Mouse (Mus musculus) ES-Bruce4 (cell line): ENCODE data around the gene Hmgxb4. TPM values are rescaled to one million over a fixed set of nuclear protein-coding genes. Genes with fewer than 3 reads are reported as not detected.

Experiments
- H3K27ac ChIP-seq: 2 replicates; pipeline ENCODE4 v1.5.1; 2012; ENCODE audit warnings: low read length, inconsistent platforms; ENCODE audit not compliant: insufficient read depth
- H3K27me3 ChIP-seq: 2 replicates; pipeline ENCODE4 v1.6.1; 2012; ENCODE audit warnings: mild to moderate bottlenecking, low read length, inconsistent platforms; ENCODE audit not compliant: control insufficient read depth, poor library complexity, insufficient read depth, severe bottlenecking
- H3K36me3 ChIP-seq: 2 replicates; pipeline ENCODE4 v1.6.1; 2012; ENCODE audit warnings: inconsistent platforms, mild to moderate bottlenecking, low read length, moderate library complexity; ENCODE audit not compliant: control insufficient read depth, poor library complexity, insufficient read depth, severe bottlenecking
- H3K4me1 ChIP-seq: one replicate; pipeline ENCODE4 v1.8.1; 2011; ENCODE audit warnings: low read length; ENCODE audit not compliant: control insufficient read depth, insufficient read depth
- H3K4me3 ChIP-seq: 2 replicates; pipeline ENCODE4 v1.5.1; 2011; ENCODE audit warnings: low read depth, mild to moderate bottlenecking, low read length
- H3K9ac ChIP-seq: 2 replicates; pipeline ENCODE4 v1.6.1; 2012; ENCODE audit warnings: low read depth, mild to moderate bottlenecking, inconsistent platforms; ENCODE audit not compliant: poor library complexity, severe bottlenecking
- H3K9me3 ChIP-seq: replicated peaks from 2 replicates; pipeline ENCODE4 v1.6.1; 2012; ENCODE audit warnings: mild to moderate bottlenecking, low read length, inconsistent platforms; ENCODE audit not compliant: control insufficient read depth, poor library complexity, insufficient read depth, severe bottlenecking
- CTCF ChIP-seq: IDR thresholded peaks from one replicate; pipeline ENCODE4 v1.8.1; 2011; ENCODE audit warnings: low read depth, low read length
- EP300 ChIP-seq: IDR thresholded peaks from 2 replicates; pipeline ENCODE4 v1.6.1; 2011; ENCODE audit warnings: low read depth, low read length; ENCODE audit not compliant: insufficient read depth
- POLR2A ChIP-seq: IDR thresholded peaks from one replicate; pipeline ENCODE4 v1.8.1; 2011; ENCODE audit warnings: low read length; ENCODE audit not compliant: insufficient read depth
- polyA plus RNA-seq: library from polyadenylated mRNA; stranded (reverse); fragments of >200 nt; gene quantifications from 2 replicates; pipeline ENCODE4 v1.2.4, GENCODE M21; 2011; ENCODE audit warnings: low read depth; ENCODE audit not compliant: missing spikeins, insufficient read depth, insufficient read length

The Hmgxb4 gene
- polyA plus RNA-seq, 1 experiment, result 112 TPM

DNA sequence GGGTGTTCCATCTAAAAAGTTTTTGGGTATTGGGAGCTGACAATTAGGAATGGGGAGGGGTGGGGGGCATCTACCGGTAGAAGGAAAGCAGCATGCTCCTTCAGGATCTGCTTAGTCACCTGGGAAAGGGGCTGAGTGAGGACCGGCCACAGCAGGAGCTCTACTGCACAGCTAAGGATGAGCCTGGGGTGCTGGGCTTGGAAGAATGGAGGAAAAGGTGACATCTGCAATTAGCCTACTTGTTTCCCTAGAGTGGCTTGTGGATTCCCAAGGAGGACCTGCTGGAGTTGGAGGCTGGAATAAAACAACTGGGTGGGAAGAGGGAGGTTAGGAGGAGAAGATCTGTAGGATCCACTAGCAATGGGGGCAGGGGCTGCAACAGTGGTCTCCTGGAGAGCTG lies 20.4 kb downstream of the Hmgxb4 start:
- Histone ChIP-seq H3K4me3 (peak overlapping the region; percentile 27), H3K27ac (peak overlapping the region; percentile 90), H3K9ac (peak overlapping the region; percentile 25), H3K4me1 (peaks cover 4% of the 10 kb centered on the region), H3K27me3 (no peaks in the 10 kb centered on the region), H3K36me3 (peaks cover 24% of the 10 kb centered on the region), H3K9me3 (no peaks in the 10 kb centered on the region)
- TF ChIP-seq EP300 (peak; percentile 90), POLR2A (no peak)

DNA sequence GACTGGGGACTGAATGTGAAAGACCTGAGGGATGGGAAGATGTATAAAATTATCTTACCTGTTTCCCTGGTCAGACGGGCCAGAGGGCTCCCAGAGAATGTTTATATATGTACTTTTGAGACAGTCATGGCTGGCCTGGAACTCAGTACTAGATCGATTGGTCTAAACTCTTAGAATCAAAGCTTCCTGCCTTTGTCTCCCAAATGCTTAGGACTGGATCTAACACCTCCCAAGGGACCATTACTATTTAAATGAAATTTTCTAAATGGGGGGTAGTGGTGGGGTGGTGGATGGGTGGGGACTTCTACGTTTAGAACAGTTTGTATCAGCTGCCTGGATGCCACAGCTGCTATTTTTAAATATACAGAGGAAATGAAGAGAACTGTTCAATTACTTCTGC lies 20.8 kb downstream of the Hmgxb4 start:
- no peaks in the 10 kb centered on the region for H3K27me3 ChIP-seq
- no peaks in the 10 kb centered on the region; the same call in 1 of the 2 replicates for H3K9me3 ChIP-seq
- peaks cover 20% of the 10 kb centered on the region for H3K36me3 ChIP-seq
- peak overlapping the region; percentile 25 for H3K9ac ChIP-seq
- H3K27ac ChIP-seq, result peak overlapping the region; percentile 90
- no peak for TF ChIP-seq POLR2A
- TF ChIP-seq CTCF, result no peak
- TF ChIP-seq EP300, result no peak
- H3K4me1 ChIP-seq, result peaks cover 4% of the 10 kb centered on the region
- peak overlapping the region; percentile 27 for H3K4me3 ChIP-seq

DNA sequence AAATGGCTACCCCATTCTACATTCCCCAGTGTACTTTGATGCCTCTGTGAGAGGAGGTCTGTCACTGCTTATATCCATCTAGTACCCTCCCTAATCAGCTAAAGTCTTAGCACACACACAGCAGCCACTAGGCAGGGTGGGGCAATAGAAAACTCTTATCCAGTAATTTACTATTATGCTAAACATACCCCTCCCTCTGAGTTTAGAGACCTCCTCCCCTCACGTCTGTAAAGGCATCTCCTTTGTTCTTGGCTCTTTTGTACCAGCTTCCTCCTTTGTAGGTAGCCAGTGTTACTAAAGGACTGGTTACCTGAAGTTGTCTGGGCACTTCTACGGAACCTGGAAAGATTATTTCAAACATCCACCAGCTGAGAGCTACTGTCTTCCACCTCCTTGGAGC lies 22.8 kb downstream of the Hmgxb4 start:
- Histone ChIP-seq H3K27ac (peak overlapping the region; percentile 95), H3K36me3 (peaks cover 25% of the 10 kb centered on the region), H3K9me3 (peaks cover 3% of the 10 kb centered on the region), H3K4me3 (peak overlapping the region; percentile 91), H3K4me1 (peaks cover 4% of the 10 kb centered on the region), H3K9ac (peak overlapping the region; percentile 90), H3K27me3 (no peaks in the 10 kb centered on the region)
- TF ChIP-seq CTCF (no peak), POLR2A (peak; percentile 6)

DNA sequence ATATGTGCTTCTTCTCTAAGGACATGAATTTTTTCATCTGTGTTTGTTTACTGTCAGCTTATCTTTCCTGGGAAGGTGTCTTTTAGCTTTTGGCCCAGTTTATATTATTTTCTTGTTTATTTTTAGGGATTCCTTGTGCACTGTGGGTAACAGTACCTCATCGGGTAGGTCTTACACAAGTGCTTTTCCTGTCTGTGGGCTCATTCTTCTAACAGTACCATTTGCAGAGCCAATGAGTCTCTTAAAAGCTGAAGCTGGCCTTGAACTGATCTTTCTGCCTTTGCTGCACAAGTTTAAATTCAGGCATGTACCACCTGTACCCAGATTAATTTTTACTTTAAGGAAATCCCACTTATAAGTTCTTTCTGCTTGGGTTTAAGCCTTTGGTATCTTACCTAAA lies 23.3 kb downstream of the Hmgxb4 start:
- Histone ChIP-seq H3K9me3 (peaks cover 5% of the 10 kb centered on the region), H3K4me1 (peaks cover 4% of the 10 kb centered on the region), H3K27me3 (no peaks in the 10 kb centered on the region), H3K9ac (peak overlapping the region; percentile 90), H3K27ac (peak overlapping the region; percentile 95), H3K4me3 (peak overlapping the region; percentile 91), H3K36me3 (peaks cover 29% of the 10 kb centered on the region)
- no peak for TF ChIP-seq CTCF
- no peak for TF ChIP-seq EP300
- TF ChIP-seq POLR2A, result no peak

DNA sequence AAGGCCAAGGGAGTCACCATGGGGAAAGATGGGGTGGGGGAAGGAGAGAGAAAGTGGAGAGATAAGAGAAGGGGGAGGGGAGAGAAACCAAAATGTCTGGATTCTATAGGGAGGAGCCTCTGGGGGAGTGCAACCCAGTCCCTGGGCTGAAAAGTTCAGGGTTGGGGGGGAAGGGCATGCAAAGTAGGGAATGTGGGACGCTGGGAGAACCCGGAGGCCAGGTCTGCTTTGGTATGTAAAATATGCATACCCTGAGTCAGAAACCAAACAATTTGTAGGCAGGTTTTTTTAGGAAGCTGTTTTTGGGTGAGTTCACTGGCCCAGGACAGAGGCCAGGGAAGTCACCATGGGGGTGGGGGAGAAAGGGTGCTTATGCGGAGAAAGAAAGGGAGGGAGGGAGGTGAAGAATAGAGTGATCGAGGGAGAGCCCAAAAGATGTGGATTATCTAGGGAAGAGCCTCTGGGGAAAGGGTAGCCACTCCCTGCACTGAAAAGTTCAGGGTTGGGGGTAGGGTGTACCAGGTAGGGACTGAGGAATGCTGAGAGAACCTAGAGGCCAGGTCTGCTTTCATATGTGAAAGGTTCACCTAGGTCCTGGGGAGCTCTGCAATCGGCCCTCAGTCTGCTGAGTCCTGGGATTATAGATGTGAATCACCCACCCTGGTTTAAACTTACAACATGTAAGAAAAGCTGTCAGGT lies 25.3 kb downstream of the Hmgxb4 start:
- Histone ChIP-seq H3K36me3 (peaks cover 49% of the 10 kb centered on the region), H3K9me3 (peaks cover 21% of the 10 kb centered on the region), H3K27me3 (no peaks in the 10 kb centered on the region), H3K9ac (0 out of 2 replicates have a peak overlapping the region, but pooled peaks have one; percentile 38), H3K27ac (peak overlapping the region; percentile 95), H3K4me3 (peak overlapping the region; percentile 62), H3K4me1 (peaks cover 4% of the 10 kb centered on the region)
- TF ChIP-seq CTCF (no peak), EP300 (peak; percentile 94), POLR2A (no peak)

DNA sequence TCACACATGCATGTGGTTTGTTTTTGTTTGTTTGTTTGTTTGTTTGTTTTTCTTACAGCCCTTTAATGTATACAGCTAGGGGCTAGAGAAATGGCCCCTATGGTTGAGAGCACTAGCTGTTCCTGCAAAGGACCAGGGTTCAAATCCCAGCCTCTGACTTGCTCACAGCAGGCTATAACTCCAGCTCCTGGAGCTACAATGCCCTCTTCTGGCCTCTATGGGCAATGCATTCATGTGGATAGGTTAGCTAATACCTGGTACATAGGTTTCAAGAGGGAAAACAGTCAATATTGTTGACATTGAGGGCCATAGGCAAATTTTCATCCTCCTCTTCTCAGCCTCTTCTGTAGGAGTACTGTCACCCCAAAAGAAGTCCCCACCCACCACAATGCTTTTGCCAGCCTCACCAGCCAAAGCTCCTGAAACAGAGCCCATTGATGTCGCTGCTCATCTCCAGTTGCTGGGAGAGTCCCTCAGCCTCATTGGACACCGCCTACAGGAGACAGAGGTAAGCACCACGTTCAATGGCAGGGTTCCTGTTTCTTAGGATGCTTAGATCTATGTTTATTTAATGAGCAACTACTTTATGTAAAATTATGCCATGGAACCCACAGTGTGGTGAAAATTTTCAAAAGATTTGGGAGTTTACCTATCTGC lies 30.6 kb downstream of the Hmgxb4 start:
- H3K9ac ChIP-seq, result no peak overlapping the region
- peaks cover 81% of the 10 kb centered on the region for H3K36me3 ChIP-seq
- TF ChIP-seq POLR2A, result no peak
- peak; percentile 46 for TF ChIP-seq CTCF
- peaks cover 51% of the 10 kb centered on the region for H3K9me3 ChIP-seq
- no peak overlapping the region for H3K4me3 ChIP-seq
- H3K27ac ChIP-seq, result no peak overlapping the region
- no peaks in the 10 kb centered on the region for H3K4me1 ChIP-seq
- no peaks in the 10 kb centered on the region for H3K27me3 ChIP-seq
